Mouse (Mus musculus): ENCODE data around the gene Cd19.
A peak's percentile ranks its signal among the peaks of the same experiment; 100 is the strongest.

Cd19 gene

DNA sequence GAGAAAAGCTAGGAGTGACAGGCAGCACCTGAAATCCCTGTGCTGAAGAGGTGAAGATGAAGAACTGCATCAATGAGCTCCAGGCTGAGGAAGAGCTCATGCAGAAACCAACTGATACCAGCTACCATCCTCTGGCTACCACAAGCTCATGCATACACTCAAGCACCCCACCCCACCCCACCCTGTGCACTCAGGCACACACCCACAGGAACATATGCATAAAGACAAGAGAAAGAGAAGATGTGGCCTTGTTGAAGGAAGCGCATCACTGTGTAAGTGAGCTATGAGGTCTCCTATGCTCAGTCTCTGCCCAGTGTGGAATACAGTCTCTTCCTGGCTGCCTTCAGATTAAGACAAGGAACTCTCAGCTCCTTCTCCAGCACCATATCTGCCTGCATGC, 26.5 kb downstream of the Cd19 start:
- DNase-seq (ENCODE audit: low read depth, low spot score), result no peak

DNA sequence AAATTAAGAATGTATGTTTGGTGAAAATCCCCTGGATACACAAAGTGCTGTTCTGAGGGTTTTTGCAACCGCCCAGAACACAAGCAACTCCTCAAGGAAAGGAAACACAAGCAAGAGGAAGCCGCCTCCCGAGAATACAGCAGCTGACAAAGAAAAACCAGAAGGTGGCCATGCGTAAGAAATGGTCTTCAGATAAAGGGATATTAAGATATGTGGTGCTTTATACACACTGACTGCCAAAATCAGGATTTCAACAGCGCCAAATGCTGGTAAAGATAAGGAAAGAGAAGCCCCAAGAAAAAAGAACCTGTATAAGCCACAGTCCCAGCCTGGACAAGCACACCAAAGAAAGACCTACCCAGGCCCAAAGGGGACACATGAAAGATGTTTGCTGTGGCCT, 31.1 kb downstream of the Cd19 start:
- no peak for DNase-seq (ENCODE audit: low read depth, low spot score)

- peak; percentile 98 for DNase-seq (ENCODE audit: low read depth, low spot score)
Measured at GRCm38 (mm10) chr7:126377278-126378158, 37.2 kb downstream of the Cd19 start, which contains the start of gene Spns1. Spns1 (minus strand) TSS chr7:126377450.

- no peak for DNase-seq (ENCODE audit: low read depth, low spot score)
Measured at GRCm38 (mm10) chr7:126376903-126377277, 37.8 kb downstream of the Cd19 start.

DNA sequence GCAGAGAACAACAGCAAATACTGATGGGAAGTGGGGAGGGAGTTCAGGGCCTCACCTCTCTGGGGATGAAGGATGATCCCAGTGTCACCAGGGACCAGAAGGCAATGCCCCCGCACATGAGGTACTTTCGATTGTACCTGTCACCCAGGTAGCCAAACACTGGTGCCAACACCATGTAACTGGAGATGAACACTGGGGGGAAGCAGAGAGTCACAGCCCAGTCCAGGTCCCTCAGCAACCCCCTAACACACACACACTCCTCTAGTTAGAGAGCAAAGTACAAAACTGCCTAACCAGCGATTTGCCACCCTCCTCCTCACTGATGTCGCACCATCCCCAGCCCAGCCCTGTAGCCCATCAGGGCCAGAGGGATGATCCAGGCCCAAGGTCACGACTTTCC, 39.7 kb downstream of the Cd19 start:
- DNase-seq (ENCODE audit: low read depth, low spot score), result no peak

GRCm38 (mm10) chr7:126374526-126374925, 40.2 kb downstream of the Cd19 start:
- DNase-seq (ENCODE audit: low read depth, low spot score), result no peak

DNA sequence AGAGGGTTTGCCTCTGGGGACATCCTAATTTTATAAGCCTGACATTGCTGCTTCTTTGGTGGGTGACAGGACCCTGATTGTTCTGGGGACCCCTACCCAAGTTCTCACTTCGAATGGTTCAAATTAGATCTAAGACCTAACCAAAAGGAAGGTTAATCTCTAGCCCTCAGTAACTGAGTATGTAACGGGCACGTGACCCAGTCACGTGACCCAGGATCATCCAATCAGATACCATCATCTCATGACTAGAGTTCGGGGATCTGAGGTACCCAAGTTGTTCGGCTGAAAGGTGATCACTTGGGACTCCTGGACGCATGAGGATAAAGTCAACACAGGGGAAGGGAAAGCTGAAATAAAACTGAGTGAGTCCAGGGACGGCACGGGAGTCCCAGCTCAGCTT, 41.7 kb downstream of the Cd19 start:
- DNase-seq (ENCODE audit: low read depth, low spot score), result no peak

GRCm38 (mm10) chr7:126369393-126369792, 45.3 kb downstream of the Cd19 start, which contains the start of gene Lat:
Lat (minus strand) TSS chr7:126369570.
- no peak for DNase-seq (ENCODE audit: low read depth, low spot score)

- DNase-seq (ENCODE audit: low read depth, low spot score), result no peak
Measured at GRCm38 (mm10) chr7:126368367-126368766, 46.3 kb downstream of the Cd19 start.

DNA sequence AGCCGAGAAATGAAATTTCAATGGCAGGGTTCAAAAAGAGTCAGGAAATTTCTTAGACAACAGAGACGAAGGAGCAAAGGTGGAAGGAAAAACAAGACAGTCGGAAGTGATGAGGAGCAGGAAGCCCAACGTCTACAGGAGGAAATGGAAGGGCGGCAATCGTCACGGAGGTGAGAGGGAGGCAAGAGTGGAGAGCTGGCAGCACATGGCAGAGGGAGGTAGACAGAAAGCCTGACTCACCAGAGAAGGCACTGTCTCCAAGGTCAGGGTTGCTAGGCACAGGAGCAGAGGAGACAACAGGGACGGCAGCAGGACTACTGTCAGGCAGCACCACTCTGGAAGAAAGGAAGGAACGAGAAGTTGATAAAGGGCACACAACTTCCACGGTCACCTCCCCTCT, 47.1 kb downstream of the Cd19 start:
- DNase-seq (ENCODE audit: low read depth, low spot score), result no peak

GRCm38 (mm10) chr7:126363038-126363437, 51.7 kb downstream of the Cd19 start:
- no peak for DNase-seq (ENCODE audit: low read depth, low spot score)

GRCm38 (mm10) chr7:126359049-126359448, 55.6 kb downstream of the Cd19 start:
- no peak for DNase-seq (ENCODE audit: low read depth, low spot score)
